Mouse (Mus musculus): ENCODE data around the gene Gria2. TPM values are rescaled to one million over a fixed set of nuclear protein-coding genes. Genes with fewer than 3 reads are reported as not detected.

The Gria2 gene
- polyA plus RNA-seq, 1 experiment from 2014 or later: 98.4 TPM

DNA sequence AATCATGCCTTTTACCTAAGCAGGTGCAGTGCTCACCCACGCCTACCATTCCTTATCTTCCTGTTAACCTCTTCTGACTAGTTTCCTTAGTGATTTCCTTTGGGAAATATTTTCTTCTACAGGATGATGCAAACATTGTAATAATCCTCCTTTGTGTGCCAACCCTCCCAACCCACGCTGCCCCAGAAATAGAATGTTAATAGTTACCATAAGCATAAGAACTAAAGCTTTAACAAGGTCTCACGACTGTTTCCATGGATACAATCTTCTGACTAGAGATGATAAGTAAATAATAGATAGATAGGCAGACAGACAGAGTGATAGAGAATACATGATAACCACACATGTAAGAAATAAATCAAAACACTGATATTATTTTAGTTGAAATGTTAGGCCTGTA, 140.8 kb downstream of the Gria2 start:
- Histone ChIP-seq H3K27ac (no peak overlapping the region), H3K36me3 (ENCODE audit: poor library complexity, severe bottlenecking) (no peaks in the 10 kb centered on the region), H3K4me1 (no peaks in the 10 kb centered on the region), H3K4me3 (no peak overlapping the region), H3K9ac (no peak overlapping the region), H3K9me3 (replicated peaks) (no peaks in the 10 kb centered on the region), H3K27me3 (no peaks in the 10 kb centered on the region), H3K4me2 (no peak overlapping the region)
- 76% methylated on average over 3 of the region's 3 CpGs for WGBS
- no peak for ATAC-seq

DNA sequence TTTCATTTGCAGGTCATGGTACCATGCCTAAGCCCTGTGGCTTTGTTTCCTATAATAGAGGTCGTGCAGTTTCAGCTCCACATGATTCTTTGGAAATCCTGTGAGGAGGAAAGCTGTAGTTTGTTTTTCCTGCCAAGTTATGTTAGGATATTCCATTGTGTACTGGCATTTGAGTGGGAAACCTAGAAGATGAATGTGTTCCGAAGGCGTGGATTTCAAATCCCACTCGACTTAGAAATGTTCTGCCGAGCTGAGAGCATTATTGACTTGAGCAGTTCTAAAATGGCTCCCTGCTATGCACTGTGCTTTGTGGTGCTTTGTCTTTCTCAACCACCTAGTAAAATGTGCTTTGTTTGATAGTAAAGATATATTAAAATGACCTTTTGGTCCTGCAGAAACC, 150.4 kb downstream of the Gria2 start:
- H3K36me3 ChIP-seq (ENCODE audit: poor library complexity, severe bottlenecking): no peaks in the 10 kb centered on the region
- H3K9me3 ChIP-seq (replicated peaks): no peaks in the 10 kb centered on the region
- no peaks in the 10 kb centered on the region for H3K27me3 ChIP-seq
- H3K9ac ChIP-seq: no peak overlapping the region
- no peak overlapping the region for H3K4me2 ChIP-seq
- no peaks in the 10 kb centered on the region for H3K4me1 ChIP-seq
- ATAC-seq: no peak
- 24% methylated on average over 5 of the region's 5 CpGs for WGBS
- no peak overlapping the region for H3K4me3 ChIP-seq
- no peak overlapping the region for H3K27ac ChIP-seq

Small RNA genes lying within 50 kb of the gene (microRNA-seq; reads per million reads assigned to microRNA genes)
- gene Gm25749: not detected

Other genes starting within 250 kb of the Gria2 start
- 18.3 and 18.9 TPM in 2 replicates for gene Glrb, start 110.8 kb upstream of the Gria2 start, polyA plus RNA-seq (2015; fragmentation: Nextera tagmentation; extraction: Ambion mirVana)
- 7.5 and 7.6 TPM in 2 replicates for gene Pdgfc, start 233.6 kb upstream of the Gria2 start, polyA plus RNA-seq (2015; fragmentation: Nextera tagmentation; extraction: Ambion mirVana)

Measured in forebrain, embryonic 13.5 days (tissue).